Mouse (Mus musculus) inflammation-experienced regulatory T-cells (primary cell): ENCODE results near the gene Eif1b. TPM values are rescaled to one million over a fixed set of nuclear protein-coding genes. Genes with fewer than 3 reads are reported as not detected.

Source experiments
- polyA plus RNA-seq, 2 experiments: library from polyadenylated mRNA; unstranded; fragments of 100-300 nt; shearing (Covaris generic); gene quantifications; one replicate each; pipeline ENCODE4 v1.2.1; 2017

The Eif1b gene
- 10 to 100 TPM; 93.8 to 99.0 TPM for polyA plus RNA-seq

DNA sequence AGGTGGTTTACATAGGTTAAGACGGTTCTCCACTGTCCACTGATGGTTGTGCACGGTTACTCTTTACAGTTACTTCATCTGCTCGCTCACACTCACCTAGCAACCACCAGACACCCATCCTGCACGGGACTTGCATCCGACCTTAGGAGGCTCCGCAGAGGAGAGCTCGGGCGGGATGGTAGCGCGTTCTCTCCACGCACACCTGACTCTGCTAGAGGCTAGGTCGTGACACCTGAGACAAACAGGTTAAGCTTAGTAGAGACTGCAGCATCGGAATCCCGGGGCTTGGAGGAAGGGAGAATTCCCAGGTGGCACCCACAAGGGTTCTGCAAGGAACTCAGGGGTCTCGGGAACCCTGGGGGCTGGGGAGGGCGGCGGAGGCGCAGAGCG lies at the start of gene Eif1b:
Gene Eif1b, plus strand, starts transcription at position 223 of the 390 bp plus-strand sequence.

DNA sequence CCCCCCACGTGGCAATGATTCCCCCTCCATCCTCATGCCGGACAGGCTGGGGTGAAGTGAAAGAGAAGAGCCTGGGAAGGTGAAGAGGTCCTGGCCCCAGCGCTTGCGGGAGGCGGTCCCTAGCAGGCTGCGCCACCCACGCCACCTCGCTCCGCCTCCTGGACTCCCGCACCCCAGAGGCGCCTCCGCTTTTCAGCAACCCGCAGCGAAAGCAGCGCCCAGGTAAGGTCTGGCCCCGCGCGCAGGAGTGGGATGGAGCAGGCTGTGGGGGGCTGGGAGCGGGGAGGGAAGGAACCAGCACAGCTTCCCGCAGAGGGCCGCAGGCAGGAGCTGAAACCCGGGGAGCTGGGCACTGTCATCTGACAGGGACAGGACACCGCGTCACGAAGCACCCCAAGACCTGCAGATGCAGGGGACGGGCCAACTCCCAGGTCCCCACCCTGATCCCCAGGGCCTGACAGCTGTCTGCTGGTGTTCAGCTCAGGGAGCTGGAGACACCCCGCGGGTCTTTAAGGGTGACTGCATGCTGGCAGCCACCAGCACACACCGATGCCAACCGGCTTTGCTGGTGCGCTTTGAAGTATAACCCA lies 47.7 kb downstream of the Eif1b start, which contains the start of gene Entpd3:
Gene Entpd3, plus strand, starts transcription at position 157 of the 590 bp plus-strand sequence.

Other genes with a start within 250 kb of the Eif1b start
- 1 to 10 TPM in 1 of 2 experiments, under 1 TPM in 1; 0.35 to 2.4 TPM for gene Myrip, start 190.7 kb upstream of the Eif1b start, polyA plus RNA-seq
- gene Entpd3, start 47.6 kb downstream of the Eif1b start, polyA plus RNA-seq: 1 to 10 TPM in 1 of 2 experiments, under 1 TPM in 1; 0.49 to 1.8 TPM
- gene Rpl14, start 79.2 kb downstream of the Eif1b start, polyA plus RNA-seq: 100 to 1,000 TPM; 720 to 929 TPM